Mouse (Mus musculus): ENCODE results near the gene Lrrc1. TPM values are rescaled to one million over a fixed set of nuclear protein-coding genes. Genes with fewer than 3 reads are reported as not detected.

The Lrrc1 gene
- polyA plus RNA-seq, 1 experiment from 2014 or later, result 18.6 TPM

GRCm38 (mm10) chr9:77482281-77482680 lies 62.4 kb downstream of the Lrrc1 start:
- Histone ChIP-seq H3K9ac (ENCODE audit: low read depth, low read length) (no peak overlapping the region), H3K9me3 (ENCODE audit: control insufficient read depth, low read length) (no peaks in the 10 kb centered on the region), H3K27me3 (ENCODE audit: control insufficient read depth, insufficient read depth, low read length) (no peaks in the 10 kb centered on the region), H3K36me3 (ENCODE audit: control insufficient read depth, insufficient read depth, low read length) (no peaks in the 10 kb centered on the region), H3K27ac (ENCODE audit: low read depth, low read length) (no peak overlapping the region), H3K4me3 (ENCODE audit: low read length) (no peak overlapping the region), H3K4me2 (replicated peaks; ENCODE audit: low read depth, low read length) (no peak overlapping the region), H3K4me1 (ENCODE audit: control insufficient read depth, insufficient read depth, low read length) (peaks cover 8% of the 10 kb centered on the region; the same call in 1 of the 2 replicates)
- WGBS, result 63% methylated on average over 5 of the region's 5 CpGs
- ATAC-seq (ENCODE audit: low FRiP score, low TSS enrichment), result peak; percentile 17; the same call in 1 of the 2 replicates

GRCm38 (mm10) chr9:77481380-77481779 lies 63.3 kb downstream of the Lrrc1 start:
- peaks cover 8% of the 10 kb centered on the region; the same call in 1 of the 2 replicates for H3K4me1 ChIP-seq (ENCODE audit: control insufficient read depth, insufficient read depth, low read length)
- WGBS, result 59% methylated on average over 7 of the region's 7 CpGs
- no peaks in the 10 kb centered on the region for H3K9me3 ChIP-seq (ENCODE audit: control insufficient read depth, low read length)
- ATAC-seq (ENCODE audit: low FRiP score, low TSS enrichment), result no peak
- H3K4me3 ChIP-seq (ENCODE audit: low read length), result no peak overlapping the region
- no peak overlapping the region for H3K4me2 ChIP-seq (replicated peaks; ENCODE audit: low read depth, low read length)
- H3K27ac ChIP-seq (ENCODE audit: low read depth, low read length), result no peak overlapping the region
- no peaks in the 10 kb centered on the region for H3K27me3 ChIP-seq (ENCODE audit: control insufficient read depth, insufficient read depth, low read length)
- no peaks in the 10 kb centered on the region for H3K36me3 ChIP-seq (ENCODE audit: control insufficient read depth, insufficient read depth, low read length)
- no peak overlapping the region for H3K9ac ChIP-seq (ENCODE audit: low read depth, low read length)

GRCm38 (mm10) chr9:77480574-77481319 lies 63.9 kb downstream of the Lrrc1 start:
- H3K27ac ChIP-seq (ENCODE audit: low read depth, low read length), result no peak overlapping the region; the same call in 1 of the 2 replicates
- no peaks in the 10 kb centered on the region for H3K27me3 ChIP-seq (ENCODE audit: control insufficient read depth, insufficient read depth, low read length)
- no peak for ATAC-seq (ENCODE audit: low FRiP score, low TSS enrichment)
- no peak overlapping the region for H3K9ac ChIP-seq (ENCODE audit: low read depth, low read length)
- no peaks in the 10 kb centered on the region for H3K36me3 ChIP-seq (ENCODE audit: control insufficient read depth, insufficient read depth, low read length)
- H3K9me3 ChIP-seq (ENCODE audit: control insufficient read depth, low read length), result no peaks in the 10 kb centered on the region
- no peak overlapping the region for H3K4me3 ChIP-seq (ENCODE audit: low read length)
- peaks cover 8% of the 10 kb centered on the region; the same call in 1 of the 2 replicates for H3K4me1 ChIP-seq (ENCODE audit: control insufficient read depth, insufficient read depth, low read length)
- 73% methylated on average over 9 of the region's 9 CpGs for WGBS
- no peak overlapping the region for H3K4me2 ChIP-seq (replicated peaks; ENCODE audit: low read depth, low read length)

GRCm38 (mm10) chr9:77480001-77480400 lies 64.7 kb downstream of the Lrrc1 start:
- peaks cover 8% of the 10 kb centered on the region; the same call in 1 of the 2 replicates for H3K4me1 ChIP-seq (ENCODE audit: control insufficient read depth, insufficient read depth, low read length)
- H3K27ac ChIP-seq (ENCODE audit: low read depth, low read length), result no peak overlapping the region
- no peak overlapping the region for H3K4me2 ChIP-seq (replicated peaks; ENCODE audit: low read depth, low read length)
- 52% methylated on average over 7 of the region's 7 CpGs for WGBS
- no peaks in the 10 kb centered on the region for H3K36me3 ChIP-seq (ENCODE audit: control insufficient read depth, insufficient read depth, low read length)
- no peak overlapping the region for H3K4me3 ChIP-seq (ENCODE audit: low read length)
- H3K27me3 ChIP-seq (ENCODE audit: control insufficient read depth, insufficient read depth, low read length), result no peaks in the 10 kb centered on the region
- no peak; the same call in 1 of the 2 replicates for ATAC-seq (ENCODE audit: low FRiP score, low TSS enrichment)
- no peaks in the 10 kb centered on the region for H3K9me3 ChIP-seq (ENCODE audit: control insufficient read depth, low read length)
- no peak overlapping the region for H3K9ac ChIP-seq (ENCODE audit: low read depth, low read length)

GRCm38 (mm10) chr9:77478166-77478920 lies 66.3 kb downstream of the Lrrc1 start:
- H3K9me3 ChIP-seq (ENCODE audit: control insufficient read depth, low read length), result no peaks in the 10 kb centered on the region
- H3K27ac ChIP-seq (ENCODE audit: low read depth, low read length), result no peak overlapping the region
- no peaks in the 10 kb centered on the region; the same call in 1 of the 2 replicates for H3K36me3 ChIP-seq (ENCODE audit: control insufficient read depth, insufficient read depth, low read length)
- no peak overlapping the region for H3K4me3 ChIP-seq (ENCODE audit: low read length)
- no peak for ATAC-seq (ENCODE audit: low FRiP score, low TSS enrichment)
- peaks cover 8% of the 10 kb centered on the region; the same call in 1 of the 2 replicates for H3K4me1 ChIP-seq (ENCODE audit: control insufficient read depth, insufficient read depth, low read length)
- WGBS, result 77% methylated on average over 10 of the region's 10 CpGs
- no peak overlapping the region for H3K9ac ChIP-seq (ENCODE audit: low read depth, low read length)
- no peaks in the 10 kb centered on the region for H3K27me3 ChIP-seq (ENCODE audit: control insufficient read depth, insufficient read depth, low read length)
- no peak overlapping the region for H3K4me2 ChIP-seq (replicated peaks; ENCODE audit: low read depth, low read length)

- no peak overlapping the region for H3K9ac ChIP-seq (ENCODE audit: low read depth, low read length)
- ATAC-seq (ENCODE audit: low FRiP score, low TSS enrichment), result no peak
- no peaks in the 10 kb centered on the region; the same call in 1 of the 2 replicates for H3K36me3 ChIP-seq (ENCODE audit: control insufficient read depth, insufficient read depth, low read length)
- H3K9me3 ChIP-seq (ENCODE audit: control insufficient read depth, low read length), result no peaks in the 10 kb centered on the region
- H3K4me2 ChIP-seq (replicated peaks; ENCODE audit: low read depth, low read length), result no peak overlapping the region
- no peaks in the 10 kb centered on the region for H3K27me3 ChIP-seq (ENCODE audit: control insufficient read depth, insufficient read depth, low read length)
- H3K27ac ChIP-seq (ENCODE audit: low read depth, low read length), result no peak overlapping the region
- peaks cover 18% of the 10 kb centered on the region for H3K4me1 ChIP-seq (ENCODE audit: control insufficient read depth, insufficient read depth, low read length)
- no peak overlapping the region for H3K4me3 ChIP-seq (ENCODE audit: low read length)
- WGBS, result 66% methylated on average over 4 of the region's 4 CpGs
Measured at GRCm38 (mm10) chr9:77474535-77474934, 70.1 kb downstream of the Lrrc1 start.

GRCm38 (mm10) chr9:77472557-77472956 lies 72.1 kb downstream of the Lrrc1 start:
- Histone ChIP-seq H3K27me3 (ENCODE audit: control insufficient read depth, insufficient read depth, low read length) (no peaks in the 10 kb centered on the region), H3K4me2 (replicated peaks; ENCODE audit: low read depth, low read length) (no peak overlapping the region), H3K27ac (ENCODE audit: low read depth, low read length) (no peak overlapping the region), H3K36me3 (ENCODE audit: control insufficient read depth, insufficient read depth, low read length) (peaks cover 4% of the 10 kb centered on the region; the same call in 1 of the 2 replicates), H3K9ac (ENCODE audit: low read depth, low read length) (no peak overlapping the region), H3K4me1 (ENCODE audit: control insufficient read depth, insufficient read depth, low read length) (peaks cover 20% of the 10 kb centered on the region), H3K9me3 (ENCODE audit: control insufficient read depth, low read length) (no peaks in the 10 kb centered on the region), H3K4me3 (ENCODE audit: low read length) (no peak overlapping the region)
- 23% methylated on average over 8 of the region's 8 CpGs for WGBS
- no peak; the same call in 1 of the 2 replicates for ATAC-seq (ENCODE audit: low FRiP score, low TSS enrichment)

GRCm38 (mm10) chr9:77471646-77472220 lies 72.9 kb downstream of the Lrrc1 start:
- no peak overlapping the region for H3K4me2 ChIP-seq (replicated peaks; ENCODE audit: low read depth, low read length)
- H3K4me3 ChIP-seq (ENCODE audit: low read length), result no peak overlapping the region
- no peak overlapping the region for H3K27ac ChIP-seq (ENCODE audit: low read depth, low read length)
- no peaks in the 10 kb centered on the region for H3K9me3 ChIP-seq (ENCODE audit: control insufficient read depth, low read length)
- H3K9ac ChIP-seq (ENCODE audit: low read depth, low read length), result no peak overlapping the region
- peaks cover 20% of the 10 kb centered on the region for H3K4me1 ChIP-seq (ENCODE audit: control insufficient read depth, insufficient read depth, low read length)
- peaks cover 4% of the 10 kb centered on the region; the same call in 1 of the 2 replicates for H3K36me3 ChIP-seq (ENCODE audit: control insufficient read depth, insufficient read depth, low read length)
- no peaks in the 10 kb centered on the region for H3K27me3 ChIP-seq (ENCODE audit: control insufficient read depth, insufficient read depth, low read length)
- 85% methylated on average over 12 of the region's 12 CpGs for WGBS
- ATAC-seq (ENCODE audit: low FRiP score, low TSS enrichment), result no peak
